Mouse (Mus musculus) A20 (cell line): ENCODE measurements around the gene Thoc3.
"Not testable (repeated sequence)": the region's sequence is repeated elsewhere in the genome, so short reads cannot be mapped to it uniquely, and the experiment has no call there.

Experiments used
- DNase-seq: peaks from one replicate; pipeline ENCODE4 v3.0.0-alpha.2; 2011; ENCODE audit warnings: low read depth, low spot score

The Thoc3 gene

DNA sequence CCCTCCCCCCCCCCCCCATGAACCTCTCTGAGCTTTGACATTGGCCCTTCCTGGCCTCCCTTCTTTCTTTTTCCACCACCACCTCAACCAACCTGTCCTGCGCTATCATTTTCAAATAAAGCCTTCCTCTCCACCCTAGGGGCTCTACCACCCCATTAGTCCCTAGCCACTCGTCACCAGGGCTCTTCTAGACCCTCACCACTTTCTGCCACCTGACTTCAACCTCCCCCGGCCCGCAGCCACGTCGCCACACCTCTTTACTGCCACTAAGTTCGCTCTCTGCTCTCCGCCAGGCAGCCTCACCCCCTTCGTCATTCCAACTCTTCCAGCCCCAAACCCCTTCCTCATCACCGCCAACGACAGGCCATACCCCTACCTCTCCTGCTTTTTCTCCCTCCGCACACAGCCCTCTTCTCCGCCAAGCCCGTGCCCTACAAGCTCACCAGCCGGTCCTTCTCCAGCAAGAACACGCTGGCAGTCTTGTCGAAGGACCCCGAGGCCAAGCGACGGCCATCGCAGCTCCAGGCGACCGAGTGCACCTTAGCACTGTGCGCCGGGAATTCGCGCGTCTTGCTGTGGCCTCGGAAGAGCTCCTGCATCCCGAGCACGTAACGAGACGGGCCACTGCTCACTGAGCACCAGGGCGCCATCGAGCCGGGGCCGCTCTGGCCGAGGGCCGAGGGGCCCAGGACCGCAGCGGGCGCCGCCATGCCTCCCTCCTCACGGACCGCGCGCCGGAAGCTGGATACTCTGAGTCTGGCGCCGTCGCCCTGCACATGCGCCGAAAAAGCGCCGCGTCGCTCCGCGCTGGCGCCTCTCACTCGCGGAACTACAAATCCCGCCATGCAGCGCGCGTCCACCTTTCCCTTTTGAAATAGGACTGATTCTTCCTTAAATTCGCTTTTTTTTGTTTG is at the start of gene Thoc3:
TSS of gene Thoc3 (minus strand) at position 752 of the 914 bp plus-strand sequence.
- peak; percentile 93 for DNase-seq

DNA sequence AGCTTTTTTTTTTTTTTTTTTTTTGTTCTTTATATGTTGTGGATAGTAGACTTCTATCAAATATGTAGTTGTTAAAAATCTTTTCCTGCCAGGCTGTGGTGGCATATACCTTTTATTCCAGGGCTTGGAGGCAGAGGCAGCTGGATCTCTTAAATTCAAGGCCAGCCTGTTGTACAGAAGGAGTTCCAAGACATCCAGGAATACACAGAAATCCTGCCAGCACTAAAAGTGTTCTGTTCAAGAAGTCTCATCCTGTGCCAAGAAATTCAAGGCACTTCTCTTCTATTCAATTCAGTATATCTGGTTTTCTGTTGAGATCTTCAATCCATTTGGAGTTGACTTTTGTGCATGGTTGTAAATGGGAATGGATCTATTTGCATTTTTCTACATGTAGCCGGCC is 37.3 kb upstream of the Thoc3 start:
- DNase-seq: no peak

DNA sequence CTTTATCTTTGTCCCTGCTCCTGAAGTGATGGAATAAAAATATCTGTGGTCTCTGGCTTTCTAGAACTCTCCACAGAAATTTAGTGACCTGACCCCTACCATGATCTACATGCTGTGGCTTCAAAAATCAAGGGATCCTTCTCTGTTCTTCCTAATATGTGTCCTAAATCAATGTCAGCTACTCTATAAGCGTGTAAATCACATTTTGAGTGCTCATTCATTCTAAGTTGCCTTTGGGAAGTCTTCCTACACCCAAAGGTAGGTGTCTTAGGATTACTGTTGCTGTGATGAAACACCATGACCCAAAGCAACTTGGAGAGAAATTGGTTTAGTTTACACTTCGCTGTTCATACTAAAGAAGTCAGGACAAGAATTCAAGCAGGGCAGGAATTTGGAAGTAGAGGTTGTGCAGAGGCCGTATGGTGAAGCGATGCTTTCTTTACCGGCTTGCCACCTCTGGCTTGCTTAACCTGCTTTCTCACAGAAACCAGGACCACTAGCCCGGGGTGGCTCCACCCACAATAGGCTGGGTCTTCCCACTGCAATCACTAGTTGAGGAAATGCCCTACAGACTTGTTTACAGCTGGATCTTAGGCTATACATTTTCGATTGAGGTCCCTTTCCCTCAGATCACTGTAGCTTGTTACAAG is 36.1 kb upstream of the Thoc3 start:
- DNase-seq: peak; percentile 72

DNA sequence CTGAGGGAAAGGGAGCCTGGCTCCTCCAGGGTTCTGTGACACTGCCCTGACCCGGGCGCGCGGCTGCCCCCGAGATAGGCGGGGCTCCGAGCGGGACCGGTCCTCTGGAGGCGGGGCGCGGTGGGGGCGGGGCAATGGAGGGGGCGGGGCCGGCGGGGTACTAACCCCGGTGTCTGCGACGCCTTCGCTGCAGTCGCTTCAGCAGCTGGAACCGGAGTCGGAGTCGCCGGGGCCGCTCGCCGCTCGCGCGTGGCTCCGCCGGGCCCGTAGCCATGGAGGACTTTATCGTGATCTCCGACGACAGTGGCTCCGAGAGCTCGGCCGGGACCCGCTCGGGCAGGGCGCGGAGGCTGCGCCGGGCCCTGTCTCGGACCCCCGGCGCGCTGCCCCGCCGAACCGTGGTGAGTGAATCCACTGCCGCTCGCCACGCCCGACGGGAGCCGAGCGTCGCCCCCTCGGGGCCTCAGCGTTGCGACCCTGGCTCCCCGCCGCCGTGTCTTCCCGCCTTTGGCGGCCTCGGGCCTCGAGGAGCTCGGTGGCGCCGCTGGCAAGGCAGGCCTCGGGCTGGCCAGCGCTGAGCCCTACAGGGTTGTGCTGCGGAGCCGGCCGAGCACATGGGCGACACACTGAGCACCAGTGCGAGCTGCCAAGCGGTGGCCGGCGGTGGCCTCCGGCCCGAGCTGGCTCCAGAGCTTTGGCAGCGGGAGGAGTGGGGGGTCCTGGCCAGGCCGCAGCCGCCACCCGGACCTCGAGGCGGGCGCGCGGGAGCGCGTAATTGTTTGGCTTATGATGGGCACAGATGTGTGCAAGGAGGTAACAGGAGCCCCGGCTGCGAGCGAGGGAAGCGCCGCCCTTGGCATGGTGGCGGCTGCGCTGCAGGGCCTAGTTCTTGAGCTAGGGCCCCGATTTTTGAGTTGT is 35.2 kb upstream of the Thoc3 start, which contains the start of gene Simc1:
TSS of gene Simc1 (plus strand) at position 176 of the 918 bp plus-strand sequence.
- peak; percentile 93 for DNase-seq

DNA sequence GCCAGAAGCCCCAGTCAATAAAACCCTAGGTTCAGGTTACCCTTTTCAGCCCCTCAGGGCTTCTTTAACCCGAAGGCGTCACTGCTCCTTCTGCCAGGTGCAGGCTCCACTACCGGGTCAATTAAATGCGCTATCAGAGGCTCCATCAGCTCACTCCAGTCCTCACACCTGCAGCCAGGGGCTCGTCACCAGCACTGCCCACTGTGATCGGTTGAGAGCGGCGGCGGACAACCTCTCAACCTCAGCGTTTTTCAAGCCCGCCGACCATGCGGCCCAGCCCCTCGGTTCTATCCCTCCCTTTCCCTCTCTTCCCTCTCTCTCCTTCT is 34.6 kb upstream of the Thoc3 start:
- DNase-seq: no peak

DNA sequence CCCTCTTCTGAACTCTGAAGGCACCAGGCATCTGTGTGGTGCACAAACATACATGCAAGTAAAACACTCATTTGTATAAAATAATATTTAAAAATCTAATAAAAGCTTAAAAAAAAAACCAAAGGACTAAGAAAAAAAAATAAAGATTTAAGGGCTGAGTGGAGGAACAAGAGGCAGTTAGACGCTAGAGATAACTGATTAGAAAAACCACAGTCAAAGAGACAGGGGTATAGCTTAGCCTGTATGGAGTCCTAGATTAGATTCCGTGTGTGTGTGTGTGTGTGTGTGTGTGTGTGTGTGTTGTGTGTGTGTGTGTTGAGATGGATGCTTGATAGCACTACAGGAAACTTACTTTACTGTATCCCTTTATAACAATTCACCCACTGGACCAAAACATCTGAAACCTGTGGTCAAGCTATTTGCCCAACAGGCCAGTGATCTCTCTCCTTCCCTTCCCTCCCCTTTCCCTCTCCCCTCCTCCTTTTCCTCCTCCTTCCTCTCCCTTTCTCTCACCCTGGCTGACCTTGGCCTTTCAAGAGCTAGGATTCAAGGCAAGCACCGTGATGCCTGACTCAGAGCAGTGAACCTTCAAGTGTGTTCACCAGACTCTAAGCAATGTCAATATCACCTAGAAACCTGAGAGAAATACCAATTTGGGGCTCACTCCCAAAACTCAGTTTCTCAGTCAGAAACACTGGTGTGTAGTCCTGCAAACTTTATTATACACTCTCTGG is 33.5 kb upstream of the Thoc3 start:
- peak; percentile 55 for DNase-seq

DNA sequence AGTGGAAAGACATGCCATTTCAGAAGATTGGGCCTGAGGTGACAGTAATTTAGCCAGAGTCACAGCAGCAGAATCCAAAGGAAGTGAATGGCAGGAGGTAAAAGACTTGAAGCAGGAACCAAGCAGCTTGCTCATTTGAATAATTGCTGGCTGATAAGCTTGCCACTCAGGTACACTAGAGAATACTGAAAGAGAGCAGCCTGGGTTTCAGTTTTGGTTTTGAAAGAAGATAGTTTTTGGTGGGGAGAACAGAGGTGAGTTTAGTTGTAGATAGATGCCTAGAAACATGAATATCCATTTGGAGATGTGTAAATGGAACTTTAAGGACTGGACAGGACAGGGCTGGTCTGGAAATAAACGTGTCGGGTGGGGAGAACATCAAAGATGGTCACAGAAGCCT is 32.7 kb upstream of the Thoc3 start:
- peak; percentile 76 for DNase-seq

DNA sequence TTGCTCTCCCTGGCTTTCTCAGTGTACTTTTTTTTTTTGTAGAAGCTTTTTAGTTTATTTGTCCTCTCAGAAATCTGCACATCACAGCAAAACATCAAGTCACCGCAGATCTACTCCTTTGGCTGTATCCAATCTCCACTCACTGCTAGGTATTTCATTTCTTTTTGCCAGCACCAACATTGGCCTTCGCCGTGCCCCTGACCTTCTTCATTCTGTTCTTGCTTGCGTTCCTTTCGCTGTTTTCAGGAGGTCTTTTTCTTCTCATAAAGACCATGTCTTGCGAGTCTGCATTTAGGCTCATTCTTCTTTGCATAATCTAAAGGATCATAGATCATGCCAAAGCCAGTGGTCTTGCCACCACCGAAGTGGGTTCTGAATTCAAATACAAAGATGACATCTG is 30.9 kb upstream of the Thoc3 start:
- not testable (repeated sequence) for DNase-seq

DNA sequence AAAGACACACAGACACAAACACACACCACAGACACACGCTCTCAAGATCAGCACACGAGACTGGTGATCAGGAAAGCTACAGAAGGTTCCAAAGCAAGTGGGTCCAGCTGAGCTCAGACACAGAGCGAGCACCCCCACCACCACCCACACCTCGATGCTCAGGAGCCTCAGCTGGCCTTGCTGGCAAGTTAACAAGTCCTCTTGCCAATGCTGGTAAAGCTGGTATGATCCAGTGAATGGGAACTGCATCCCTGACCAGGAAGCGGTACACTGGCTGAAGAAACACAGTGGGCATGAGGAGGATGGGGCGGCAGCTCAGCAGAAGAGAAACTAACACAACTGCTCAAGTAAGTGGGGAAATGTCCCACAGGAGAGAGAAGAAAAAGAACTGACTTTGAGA is 22.7 kb upstream of the Thoc3 start:
- no peak for DNase-seq

DNA sequence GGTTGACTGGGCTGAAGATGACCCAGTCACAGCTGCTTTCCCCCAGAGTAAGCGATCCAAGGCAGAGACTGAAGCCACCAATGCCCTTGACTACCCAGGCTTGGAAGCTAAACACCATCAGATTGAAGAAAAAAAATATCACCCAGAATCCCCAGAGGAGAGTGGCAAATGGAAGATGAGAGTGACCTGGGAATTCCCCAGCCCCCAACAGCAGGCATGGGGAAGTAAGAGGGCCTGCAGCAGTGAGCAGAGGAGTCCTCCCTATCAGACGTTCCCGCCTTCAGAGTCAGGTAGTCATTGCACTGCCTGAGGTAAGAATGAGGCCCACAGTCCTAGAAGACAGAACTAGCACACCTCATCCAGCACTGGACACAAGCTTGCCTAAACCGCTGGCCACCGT is 21.8 kb upstream of the Thoc3 start:
- peak; percentile 36 for DNase-seq

DNA sequence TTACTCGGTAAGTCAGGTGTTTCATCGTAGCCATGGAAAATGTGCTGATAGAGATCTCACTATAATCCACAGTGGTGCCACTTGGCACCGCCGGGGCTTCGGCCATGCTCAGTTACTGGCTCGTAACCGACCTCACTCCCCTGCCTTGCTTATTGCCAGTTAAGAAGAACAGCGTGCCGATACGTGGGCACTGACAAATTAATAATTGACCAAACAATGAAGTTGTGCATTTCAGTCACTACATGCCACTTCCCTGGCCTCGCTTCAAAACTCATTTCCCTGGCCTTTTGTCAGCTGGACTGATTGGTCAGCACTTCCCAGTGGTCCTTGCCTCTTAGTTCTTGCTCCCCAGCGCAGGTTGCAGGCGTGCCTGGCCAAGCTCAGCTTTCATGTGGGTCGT is 12.8 kb upstream of the Thoc3 start:
- no peak for DNase-seq

DNA sequence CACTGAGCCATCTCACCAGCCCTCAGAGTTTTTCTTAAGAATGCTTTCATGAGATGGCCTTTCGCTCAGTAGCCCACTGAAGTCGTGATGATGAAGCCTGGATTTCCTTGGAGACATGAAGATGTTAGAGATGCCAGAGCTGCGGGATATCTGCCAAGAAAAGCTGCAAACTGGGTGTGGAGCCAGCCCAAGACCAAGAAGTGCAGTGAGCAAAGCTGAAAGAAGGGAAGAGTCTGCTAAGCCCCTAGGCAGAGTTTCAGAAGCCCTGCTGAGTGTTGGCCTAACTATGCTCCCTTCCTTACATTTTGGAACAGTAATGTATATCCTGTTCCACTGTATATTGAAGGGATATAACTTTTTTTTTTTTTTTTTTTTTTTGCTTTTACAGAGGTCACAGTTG is 10.6 kb upstream of the Thoc3 start:
- no peak for DNase-seq

DNA sequence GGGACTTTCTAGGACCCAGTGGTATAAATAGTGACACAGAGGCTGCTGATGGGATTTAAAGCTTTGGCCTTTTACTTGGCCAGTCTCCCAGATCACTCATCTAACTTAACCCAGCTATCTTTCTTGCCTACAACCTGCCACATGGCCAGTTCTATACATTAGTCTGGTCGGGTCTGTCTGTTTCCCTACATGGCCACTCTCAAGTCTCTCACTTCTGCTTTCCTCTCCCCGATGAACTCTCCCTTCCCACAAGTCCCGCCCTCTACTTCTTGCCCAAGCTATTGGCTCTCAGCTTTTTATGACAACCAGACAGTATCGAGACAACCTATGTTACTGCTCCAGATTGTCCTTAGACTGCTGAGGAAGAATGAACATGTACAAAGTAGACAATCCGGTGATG is 7.1 kb upstream of the Thoc3 start:
- peak; percentile 55 for DNase-seq

DNA sequence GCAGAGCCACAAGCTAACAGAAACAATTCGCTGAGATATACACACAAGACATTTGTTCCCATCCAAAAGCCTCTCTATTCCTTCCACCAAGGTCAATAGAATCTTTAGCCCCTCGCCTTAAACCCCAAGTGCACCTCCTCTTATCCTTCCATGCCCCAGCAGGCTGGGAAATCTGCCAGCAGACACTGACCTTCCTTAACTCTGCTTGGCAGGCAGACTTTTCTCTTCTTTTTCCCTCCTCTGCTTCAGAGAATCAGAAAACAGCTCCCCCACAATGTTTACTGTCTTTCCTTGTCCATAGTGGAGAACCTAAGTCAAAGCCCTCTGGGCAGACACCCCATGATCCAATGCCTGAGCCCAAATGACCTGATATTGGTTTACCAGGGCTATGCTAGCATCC is 6.3 kb upstream of the Thoc3 start:
- no peak for DNase-seq

DNA sequence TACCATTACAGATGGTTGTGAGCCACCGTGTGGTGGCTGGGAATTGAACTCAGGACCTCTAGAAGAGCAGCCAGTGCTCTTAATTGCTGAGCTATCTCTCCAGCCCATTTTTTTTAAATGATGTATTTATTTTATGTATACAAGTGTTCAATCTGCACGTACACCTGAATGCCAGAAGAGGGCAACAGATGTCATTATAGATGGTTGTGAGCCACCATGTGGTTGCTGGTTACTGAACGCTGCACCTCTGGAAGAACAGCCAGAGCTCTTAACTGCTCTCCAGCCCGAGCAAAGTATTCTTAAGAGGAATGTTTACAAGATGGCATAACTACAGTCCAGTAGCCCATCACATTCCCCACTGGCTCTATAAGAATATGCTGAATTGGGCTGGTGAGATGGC is 3.3 kb upstream of the Thoc3 start:
- DNase-seq: peak; percentile 42

DNA sequence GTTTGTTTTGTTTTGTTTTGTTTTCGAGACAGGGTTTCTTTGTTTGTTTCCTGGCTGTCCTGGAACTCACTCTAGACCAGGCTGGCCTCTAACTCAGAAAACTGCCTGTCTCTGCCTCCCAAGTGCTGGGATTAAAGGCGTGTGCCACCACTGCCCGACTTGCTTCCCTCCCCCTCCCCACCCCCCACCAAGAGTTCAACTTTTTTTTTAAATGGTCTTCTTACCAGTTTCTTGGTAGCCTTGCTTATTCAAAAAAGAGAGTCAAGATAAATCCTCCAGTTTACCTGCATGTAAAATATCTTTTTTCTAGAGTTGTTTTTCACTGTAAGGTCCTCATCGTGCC is 334 bp upstream of the Thoc3 start:
- no peak for DNase-seq

DNA sequence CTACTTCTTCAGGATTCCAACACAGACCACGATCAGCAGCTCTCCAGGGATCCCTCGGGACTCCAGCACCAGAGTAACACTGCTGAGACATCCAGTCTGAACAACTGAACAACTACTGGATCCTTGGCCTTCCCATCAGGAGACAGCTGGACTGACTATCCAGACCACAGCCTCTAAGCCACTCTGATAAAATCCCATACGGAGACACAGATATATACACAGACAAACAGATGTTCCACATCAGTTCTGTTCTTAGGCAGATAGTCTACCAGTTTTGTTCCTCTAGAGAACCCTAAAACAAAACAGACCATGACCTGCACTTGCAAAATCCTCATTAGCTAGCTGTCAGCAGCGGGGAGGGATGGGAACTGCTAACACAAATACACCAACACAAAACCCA is 9.4 kb downstream of the Thoc3 start:
- DNase-seq: no peak

DNA sequence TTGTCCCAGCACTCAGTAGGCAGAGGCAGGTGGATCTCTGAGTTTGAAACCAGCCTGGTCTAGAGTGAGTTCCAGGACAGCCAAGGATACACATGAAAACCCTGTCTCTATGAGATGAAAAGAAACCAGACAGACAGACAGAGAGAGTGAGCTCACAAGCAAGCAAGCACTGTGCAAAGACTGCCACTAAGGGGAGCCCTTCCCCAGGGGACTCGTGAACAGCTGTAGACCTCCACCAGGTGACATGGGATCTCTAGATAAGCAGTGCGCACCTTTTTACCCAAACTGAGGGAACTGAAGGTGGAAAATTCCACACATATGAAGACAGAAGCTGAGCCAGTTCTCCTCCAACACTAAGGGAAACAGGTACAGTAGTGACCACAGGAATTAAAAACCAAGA is 11.6 kb downstream of the Thoc3 start:
- DNase-seq: peak; percentile 54

DNA sequence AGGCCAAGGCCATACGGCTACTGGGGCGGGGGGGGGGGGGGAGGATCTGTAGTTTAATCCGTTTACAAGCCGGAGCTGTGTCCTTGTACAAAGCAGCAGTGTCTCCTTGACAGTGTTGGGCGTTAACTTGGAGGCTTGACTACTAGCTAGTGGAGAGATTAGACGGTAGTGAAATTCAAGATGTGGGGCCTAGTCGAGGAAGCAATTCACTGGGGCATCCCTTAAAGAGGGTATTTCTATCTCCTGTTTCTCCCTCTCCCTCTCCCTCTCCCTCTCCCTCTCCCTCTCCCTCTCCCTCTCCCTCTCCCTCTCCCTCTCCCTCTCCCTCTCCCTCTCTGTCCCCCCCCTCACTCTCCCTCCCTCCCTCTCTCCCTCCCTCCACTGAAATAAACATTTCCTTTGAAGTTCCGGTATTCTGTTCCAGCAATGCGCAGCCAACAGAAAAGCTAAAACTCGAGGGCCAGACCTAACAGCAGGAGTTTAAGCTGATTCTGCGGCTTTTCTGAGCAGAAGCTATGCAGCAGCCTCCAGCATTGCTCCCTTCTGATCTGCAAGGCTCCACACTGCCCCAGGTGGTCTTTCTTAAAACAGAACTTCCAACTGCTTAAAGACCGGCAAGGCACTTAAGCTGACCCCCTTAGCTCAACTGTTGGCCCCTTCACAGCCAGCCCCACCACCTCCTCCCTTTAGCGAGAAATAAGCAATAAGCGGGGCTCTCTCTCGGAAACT is 21.0 kb downstream of the Thoc3 start:
- no peak for DNase-seq

DNA sequence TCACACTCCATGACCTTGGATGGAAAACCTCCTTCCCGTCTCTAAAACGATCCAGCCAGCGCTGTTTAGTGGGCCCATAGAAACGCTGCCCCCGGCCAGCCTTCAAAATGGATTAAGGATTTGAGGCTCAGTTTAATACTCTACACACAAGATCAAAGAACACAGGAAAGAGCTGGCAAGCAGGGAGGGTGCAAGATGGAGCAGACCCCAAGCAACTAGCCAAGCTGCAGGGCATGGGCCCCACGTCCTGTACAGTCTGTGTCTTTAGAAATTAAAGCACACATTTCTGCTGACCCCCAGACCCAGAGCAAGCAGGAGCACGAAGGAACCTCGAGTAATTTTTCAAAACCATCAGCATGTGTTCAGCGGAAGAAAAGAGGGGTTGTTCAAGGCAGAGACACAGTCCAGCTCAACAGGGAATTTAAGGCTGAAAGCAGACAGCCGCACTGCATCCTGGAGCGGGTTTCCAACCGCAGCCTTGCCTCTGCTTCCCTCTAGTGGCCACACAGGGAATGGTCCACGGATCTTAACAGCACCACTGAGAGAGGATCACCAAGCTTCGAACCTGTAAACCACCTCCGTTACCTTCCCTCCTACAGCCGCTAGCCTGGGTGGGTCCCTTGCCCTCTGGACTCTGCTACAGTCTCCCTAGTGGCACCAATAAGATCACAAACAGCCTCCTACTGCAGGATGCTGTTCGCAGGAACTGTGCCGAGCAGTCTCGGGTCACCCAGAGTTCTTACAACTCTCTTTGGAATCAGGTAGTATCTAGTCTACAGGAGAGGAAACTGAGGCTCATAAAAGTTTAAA is 21.8 kb downstream of the Thoc3 start:
- DNase-seq: peak; percentile 84
